Mouse (Mus musculus): ENCODE results near the gene Scn3b. TPM values are rescaled to one million over a fixed set of nuclear protein-coding genes. Genes with fewer than 3 reads are reported as not detected.

The Scn3b gene
- polyA plus RNA-seq, 1 experiment from 2014 or later = 2.2 TPM

- WGBS = 55% methylated on average over 13 of the region's 13 CpGs
- Histone ChIP-seq H3K4me1 (peaks cover 19% of the 10 kb centered on the region), H3K9me3 (no peaks in the 10 kb centered on the region), H3K27me3 (ENCODE audit: poor library complexity, severe bottlenecking) (peaks cover 22% of the 10 kb centered on the region), H3K27ac (peak overlapping the region; percentile 80), H3K36me3 (replicated peaks) (no peaks in the 10 kb centered on the region), H3K4me3 (peak overlapping the region; percentile 53)
- peak; percentile 25 for DNase-seq (ENCODE audit: extremely low spot score, low spot score)
These were observed 26.8 kb upstream of the Scn3b start for GRCm38 (mm10) chr9:40241951-40242888.

- Histone ChIP-seq H3K9me3 (no peaks in the 10 kb centered on the region; the same call in 1 of the 2 replicates), H3K4me1 (peaks cover 19% of the 10 kb centered on the region), H3K27me3 (ENCODE audit: poor library complexity, severe bottlenecking) (peaks cover 10% of the 10 kb centered on the region), H3K4me3 (no peak overlapping the region), H3K27ac (no peak overlapping the region), H3K36me3 (replicated peaks) (no peaks in the 10 kb centered on the region)
- DNase-seq (ENCODE audit: extremely low spot score, low spot score) = no peak
- 87% methylated on average over 9 of the region's 9 CpGs for WGBS
These were observed 23.6 kb upstream of the Scn3b start for GRCm38 (mm10) chr9:40245466-40245865.

- Histone ChIP-seq H3K4me3 (no peak overlapping the region), H3K36me3 (replicated peaks) (no peaks in the 10 kb centered on the region), H3K27ac (no peak overlapping the region), H3K9me3 (no peaks in the 10 kb centered on the region; the same call in 1 of the 2 replicates), H3K27me3 (ENCODE audit: poor library complexity, severe bottlenecking) (peaks cover 3% of the 10 kb centered on the region; the same call in 1 of the 2 replicates), H3K4me1 (peaks cover 13% of the 10 kb centered on the region)
- 91% methylated on average over 7 of the region's 7 CpGs for WGBS
- DNase-seq (ENCODE audit: extremely low spot score, low spot score) = no peak
These were observed 22.9 kb upstream of the Scn3b start for GRCm38 (mm10) chr9:40245974-40246665.

- Histone ChIP-seq H3K4me1 (peaks cover 7% of the 10 kb centered on the region; the same call in 1 of the 2 replicates), H3K27ac (no peak overlapping the region), H3K9me3 (no peaks in the 10 kb centered on the region; the same call in 1 of the 2 replicates), H3K27me3 (ENCODE audit: poor library complexity, severe bottlenecking) (no peaks in the 10 kb centered on the region), H3K4me3 (no peak overlapping the region), H3K36me3 (replicated peaks) (no peaks in the 10 kb centered on the region)
- DNase-seq (ENCODE audit: extremely low spot score, low spot score) = no peak
- WGBS = 89% methylated on average over 6 of the region's 6 CpGs
These were observed 22.3 kb upstream of the Scn3b start for GRCm38 (mm10) chr9:40246702-40247101.

- H3K27me3 ChIP-seq (ENCODE audit: poor library complexity, severe bottlenecking) = no peaks in the 10 kb centered on the region
- no peaks in the 10 kb centered on the region; the same call in 1 of the 2 replicates for H3K9me3 ChIP-seq
- H3K4me1 ChIP-seq = no peaks in the 10 kb centered on the region
- no peak for DNase-seq (ENCODE audit: extremely low spot score, low spot score)
- H3K27ac ChIP-seq = no peak overlapping the region
- WGBS = 86% methylated on average over 1 of the region's 1 CpGs
- H3K36me3 ChIP-seq (replicated peaks) = no peaks in the 10 kb centered on the region
- no peak overlapping the region for H3K4me3 ChIP-seq
These were observed 19.9 kb upstream of the Scn3b start for GRCm38 (mm10) chr9:40249106-40249505.

GRCm38 (mm10) chr9:40252459-40252858 is 16.6 kb upstream of the Scn3b start:
- 84% methylated on average over 3 of the region's 3 CpGs for WGBS
- Histone ChIP-seq H3K27me3 (ENCODE audit: poor library complexity, severe bottlenecking) (no peaks in the 10 kb centered on the region), H3K4me1 (no peaks in the 10 kb centered on the region)

GRCm38 (mm10) chr9:40263874-40264273 is 5.1 kb upstream of the Scn3b start:
- no peaks in the 10 kb centered on the region for H3K36me3 ChIP-seq (replicated peaks)
- H3K27ac ChIP-seq = no peak overlapping the region
- peaks cover 12% of the 10 kb centered on the region for H3K4me1 ChIP-seq
- H3K27me3 ChIP-seq (ENCODE audit: poor library complexity, severe bottlenecking) = peaks cover 16% of the 10 kb centered on the region
- no peaks in the 10 kb centered on the region for H3K9me3 ChIP-seq
- H3K4me3 ChIP-seq = no peak overlapping the region
- DNase-seq (ENCODE audit: extremely low spot score, low spot score) = no peak
- 66% methylated on average over 6 of the region's 6 CpGs for WGBS

More at GRCm38 (mm10) chr9:40252459-40252858, 16.6 kb upstream of the Scn3b start:
- H3K4me3 ChIP-seq = no peak overlapping the region
- no peak for DNase-seq (ENCODE audit: extremely low spot score, low spot score)
- no peaks in the 10 kb centered on the region; the same call in 1 of the 2 replicates for H3K9me3 ChIP-seq
- no peaks in the 10 kb centered on the region for H3K36me3 ChIP-seq (replicated peaks)
- no peak overlapping the region for H3K27ac ChIP-seq

GRCm38 (mm10) chr9:40268040-40268747 is 823 bp upstream of the Scn3b start:
- 24% methylated on average over 21 of the region's 21 CpGs for WGBS
- peak overlapping the region; percentile 55; the same call in 1 of the 2 replicates for H3K4me3 ChIP-seq
- no peak overlapping the region for H3K27ac ChIP-seq
- H3K36me3 ChIP-seq (replicated peaks) = no peaks in the 10 kb centered on the region
- H3K9me3 ChIP-seq = no peaks in the 10 kb centered on the region
- H3K27me3 ChIP-seq (ENCODE audit: poor library complexity, severe bottlenecking) = peaks cover 33% of the 10 kb centered on the region
- no peak for DNase-seq (ENCODE audit: extremely low spot score, low spot score)
- peaks cover 22% of the 10 kb centered on the region for H3K4me1 ChIP-seq

- no peak overlapping the region for H3K27ac ChIP-seq
- H3K4me3 ChIP-seq = peak overlapping the region; percentile 55
- no peaks in the 10 kb centered on the region for H3K36me3 ChIP-seq (replicated peaks)
- no peak for DNase-seq (ENCODE audit: extremely low spot score, low spot score)
- no peaks in the 10 kb centered on the region for H3K9me3 ChIP-seq
- WGBS = 6% methylated on average over 4 of the region's 4 CpGs
- peaks cover 33% of the 10 kb centered on the region for H3K27me3 ChIP-seq (ENCODE audit: poor library complexity, severe bottlenecking)
- H3K4me1 ChIP-seq = peaks cover 22% of the 10 kb centered on the region
These were observed 292 bp upstream of the Scn3b start for GRCm38 (mm10) chr9:40268748-40269102.

- Histone ChIP-seq H3K27me3 (ENCODE audit: poor library complexity, severe bottlenecking) (peaks cover 33% of the 10 kb centered on the region), H3K9me3 (no peaks in the 10 kb centered on the region), H3K27ac (no peak overlapping the region), H3K36me3 (replicated peaks) (no peaks in the 10 kb centered on the region), H3K4me3 (peak overlapping the region; percentile 55), H3K4me1 (peaks cover 22% of the 10 kb centered on the region)
- WGBS = 19% methylated on average over 8 of the region's 8 CpGs
- no peak for DNase-seq (ENCODE audit: extremely low spot score, low spot score)
These were observed 863 bp downstream of the Scn3b start for GRCm38 (mm10) chr9:40269880-40270279.

- Histone ChIP-seq H3K36me3 (replicated peaks) (no peaks in the 10 kb centered on the region), H3K27ac (no peak overlapping the region), H3K4me1 (peaks cover 22% of the 10 kb centered on the region), H3K27me3 (ENCODE audit: poor library complexity, severe bottlenecking) (peaks cover 33% of the 10 kb centered on the region), H3K9me3 (no peaks in the 10 kb centered on the region), H3K4me3 (no peak overlapping the region)
- 75% methylated on average over 3 of the region's 3 CpGs for whole genome bisulfite sequencing
- no peak for DNase-seq (ENCODE audit: extremely low spot score, low spot score)
These were observed 2.1 kb downstream of the Scn3b start for GRCm38 (mm10) chr9:40271075-40271474.

- H3K36me3 ChIP-seq (replicated peaks) = no peaks in the 10 kb centered on the region
- no peak overlapping the region for H3K27ac ChIP-seq
- no peak for DNase-seq (ENCODE audit: extremely low spot score, low spot score)
- WGBS = 90% methylated on average over 7 of the region's 7 CpGs
- peaks cover 21% of the 10 kb centered on the region for H3K4me1 ChIP-seq
- no peak overlapping the region for H3K4me3 ChIP-seq
- peaks cover 28% of the 10 kb centered on the region for H3K27me3 ChIP-seq (ENCODE audit: poor library complexity, severe bottlenecking)
- H3K9me3 ChIP-seq = no peaks in the 10 kb centered on the region
These were observed 3.8 kb downstream of the Scn3b start for GRCm38 (mm10) chr9:40272822-40273221.
